Mouse (Mus musculus): ENCODE data around the gene Gprasp2.
"Not testable (repeated sequence)": the region's sequence is repeated elsewhere in the genome, so short reads cannot be mapped to it uniquely, and the experiment has no call there.

DNA sequence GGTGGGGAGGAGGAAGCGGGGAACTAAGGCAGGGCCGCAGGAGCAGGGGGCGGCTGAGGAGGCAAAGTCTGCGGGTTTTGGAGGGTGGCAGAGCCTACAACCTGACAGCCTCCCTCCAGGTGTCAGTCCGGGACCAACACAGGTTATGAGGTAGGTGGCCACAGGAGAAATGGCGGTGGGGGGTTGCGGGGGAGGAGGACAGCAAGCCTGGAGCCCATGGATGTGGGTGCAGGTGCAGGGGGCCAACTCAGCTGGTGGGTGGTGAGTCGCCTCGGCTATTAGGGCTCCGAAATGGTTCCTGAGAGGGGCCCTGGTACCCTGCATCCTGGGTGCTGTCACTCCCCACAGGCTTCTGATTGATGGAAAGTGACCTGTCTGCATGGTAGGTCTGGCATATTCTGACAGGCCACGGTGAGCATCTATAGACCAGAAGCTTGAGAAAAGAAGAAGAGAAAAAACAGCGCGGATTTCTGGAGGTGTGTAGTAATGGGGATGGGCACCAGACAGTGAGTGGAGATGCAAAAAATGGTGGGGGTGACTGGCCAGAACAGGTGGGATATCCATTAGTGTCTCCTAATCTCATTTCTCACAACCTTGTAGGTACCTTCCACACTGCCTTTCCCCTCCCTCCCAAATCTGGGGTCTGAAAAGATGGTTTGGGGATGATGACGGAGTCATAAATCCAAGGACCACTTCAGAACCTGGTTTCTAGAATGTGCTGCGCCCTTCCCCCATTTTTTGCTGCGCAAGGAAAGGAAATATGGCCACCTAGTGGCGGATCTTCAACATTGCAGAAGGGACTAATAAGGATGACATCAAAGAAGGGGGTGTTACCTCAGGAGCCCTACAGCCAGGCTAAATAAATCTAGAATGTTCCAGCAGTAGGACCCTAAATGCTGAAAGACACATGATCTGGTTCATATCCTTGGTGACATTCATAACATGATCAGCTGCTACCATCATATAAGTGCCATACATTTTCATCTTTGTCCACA lies 860 bp downstream of the Gprasp2 start:
- not testable (repeated sequence) for TF ChIP-seq MAFK (IDR thresholded peaks at IDR 0.05; ENCODE audit: insufficient read depth, low read depth, low read length); CHD2 (IDR thresholded peaks at IDR 0.05; ENCODE audit: low read depth, low read length); ZC3H11A (IDR thresholded peaks at IDR 0.05; ENCODE audit: borderline replicate concordance, low read depth, low read length); ZNF384 (IDR thresholded peaks at IDR 0.05; ENCODE audit: low read depth, low read length); HCFC1 (IDR thresholded peaks at IDR 0.05; ENCODE audit: borderline replicate concordance, insufficient read depth, low read length)

All from ES-E14 (cell line).